Mouse (Mus musculus): ENCODE data around the gene Zpbp2.

Zpbp2 gene

DNA sequence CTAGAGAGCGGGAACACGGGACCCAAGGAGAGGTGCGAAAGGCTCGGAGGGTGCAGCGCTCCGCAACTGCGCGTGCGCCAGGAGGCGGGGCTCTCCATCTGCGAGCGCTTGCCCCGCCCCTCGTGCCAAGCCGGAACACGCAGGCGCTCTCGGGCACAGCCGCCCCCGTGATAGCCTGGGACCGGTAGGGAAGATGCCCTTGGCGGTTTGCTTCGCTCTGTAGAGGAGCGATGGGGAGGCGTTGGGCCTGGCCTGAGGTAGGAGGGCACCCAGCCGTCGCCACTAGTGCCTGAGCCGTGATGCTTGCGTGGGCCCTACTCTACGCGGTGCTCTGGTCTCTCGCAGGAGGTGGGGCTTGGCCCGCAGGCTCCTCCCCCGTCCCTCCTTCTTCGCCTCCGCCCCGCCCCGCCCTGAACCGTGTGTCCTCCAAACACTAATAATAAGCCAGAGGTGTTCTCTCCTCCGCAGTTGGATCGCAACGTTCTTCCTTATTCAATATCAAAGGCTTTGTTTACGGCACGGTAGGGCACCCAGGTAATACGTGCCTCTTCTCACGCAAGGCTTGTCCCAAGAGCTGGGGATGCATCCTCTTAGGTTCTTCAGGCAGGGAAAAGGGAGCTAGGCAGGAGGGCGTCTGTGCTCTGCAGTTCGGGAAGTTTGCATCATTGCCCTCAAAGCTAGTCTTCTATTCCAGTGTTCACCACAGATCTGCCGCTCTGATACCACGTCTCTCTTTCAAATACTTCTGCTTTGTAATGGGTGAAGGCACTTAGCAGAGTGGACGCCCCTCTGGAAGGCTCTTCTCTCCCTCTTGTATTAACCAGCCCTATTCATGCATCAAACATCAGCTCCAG, at the start of gene Zpbp2:
TSS of gene Zpbp2 (plus strand) at position 123 of the 854 bp plus-strand sequence.
- peak; percentile 92 for DNase-seq

DNA sequence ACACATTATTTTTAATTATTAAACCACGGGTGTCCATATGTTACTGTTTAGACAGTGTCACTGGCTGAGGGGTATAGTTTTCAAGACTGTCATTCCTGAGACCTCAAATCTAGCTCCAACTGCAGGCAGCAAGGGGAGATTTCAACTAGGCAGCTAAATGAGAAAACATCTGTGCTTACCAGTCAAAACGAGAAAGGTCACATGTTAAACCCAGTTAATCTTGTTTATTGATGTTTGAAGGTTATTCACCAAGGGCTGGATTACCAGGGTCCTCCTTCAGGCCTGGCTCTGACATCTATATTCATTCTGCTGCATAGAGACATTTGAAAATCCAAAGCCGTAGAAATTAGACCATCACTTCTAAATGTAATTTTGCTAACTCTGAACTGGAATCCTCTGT, 46.0 kb upstream of the Zpbp2 start:
- DNase-seq: no peak

DNA sequence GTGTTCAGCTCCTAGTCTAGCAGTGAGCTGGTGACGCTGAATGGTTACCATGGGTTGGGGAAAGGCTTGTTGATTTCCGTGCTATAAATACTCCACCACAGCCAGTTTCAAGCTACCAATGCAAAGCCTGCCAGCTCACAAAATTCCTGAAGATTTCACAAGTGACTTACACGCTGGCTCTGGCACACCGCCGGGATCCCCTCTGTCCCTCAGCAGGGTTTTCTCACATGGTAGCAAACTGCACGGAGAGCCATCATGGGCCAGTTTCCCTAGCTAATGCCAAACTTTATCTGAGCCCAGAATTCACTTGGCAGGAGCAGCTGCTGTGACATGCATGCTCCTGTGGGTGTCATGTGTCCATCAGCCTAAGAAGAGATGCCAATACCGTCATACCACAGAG, 41.5 kb upstream of the Zpbp2 start:
- no peak for DNase-seq

DNA sequence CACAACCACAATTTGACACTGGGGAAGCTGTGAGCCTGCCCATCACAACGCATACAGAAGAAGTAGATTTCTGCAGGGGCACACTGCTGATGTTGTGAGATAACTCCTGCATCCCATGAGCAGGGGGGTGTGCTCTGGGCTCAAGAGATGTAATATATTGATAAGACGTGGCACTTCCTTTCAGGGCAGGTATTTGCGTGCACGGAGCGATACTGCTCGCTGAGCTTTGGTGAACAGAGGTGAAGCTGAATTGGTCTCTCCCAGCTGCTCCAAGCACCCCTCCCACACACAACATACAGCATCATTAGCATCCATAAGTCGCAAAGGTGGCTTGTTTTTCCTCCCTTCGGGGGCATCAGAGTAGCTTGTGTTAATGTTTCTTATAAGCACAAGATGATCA, 40.8 kb upstream of the Zpbp2 start:
- no peak for DNase-seq

DNA sequence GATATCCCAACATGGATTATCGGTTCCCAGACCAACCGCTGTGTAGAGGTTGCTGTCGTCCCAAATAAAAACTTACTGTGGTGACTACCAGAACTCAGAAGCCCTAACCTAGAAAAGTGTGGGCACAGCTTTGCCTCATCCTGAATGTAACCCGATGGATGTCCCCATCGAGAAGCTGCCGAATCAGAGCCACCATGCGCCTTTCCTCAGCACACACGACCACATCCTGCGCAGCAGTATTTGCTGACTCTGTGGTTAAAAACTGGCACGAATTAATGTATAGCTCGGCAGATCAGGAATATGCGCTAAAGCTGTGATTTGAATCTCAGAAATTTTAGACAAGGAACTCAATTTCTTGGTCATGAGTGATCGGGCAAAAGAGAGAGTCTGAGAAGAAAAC, 38.0 kb upstream of the Zpbp2 start:
- DNase-seq: no peak

DNA sequence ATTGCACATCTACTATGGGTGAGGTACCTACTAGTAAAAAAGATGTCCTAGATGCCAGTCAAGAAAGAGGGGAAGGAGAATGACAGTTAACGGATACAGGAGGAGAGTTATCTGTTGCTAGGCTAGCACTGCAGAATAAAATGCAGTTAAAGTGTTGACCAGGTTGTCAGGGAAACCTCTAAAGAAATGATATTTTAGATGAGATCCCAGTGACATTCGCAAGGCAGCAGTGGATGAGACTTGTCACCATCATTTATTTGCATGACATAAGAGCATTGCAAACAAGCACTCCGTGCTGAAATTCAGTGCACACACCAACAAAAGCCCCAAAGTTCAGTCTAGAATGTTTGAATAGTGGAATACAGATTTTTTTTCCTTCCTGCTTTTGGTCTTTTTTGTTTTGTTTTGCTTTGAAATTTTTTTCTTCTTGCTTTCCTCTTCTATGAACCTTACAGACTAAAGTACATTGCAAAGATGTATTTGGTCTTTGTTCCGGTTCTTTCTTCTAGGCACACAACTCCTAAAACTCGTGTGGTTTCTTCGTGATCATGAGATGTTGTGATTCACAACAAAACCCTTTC, 37.5 kb upstream of the Zpbp2 start:
- no peak for DNase-seq

DNA sequence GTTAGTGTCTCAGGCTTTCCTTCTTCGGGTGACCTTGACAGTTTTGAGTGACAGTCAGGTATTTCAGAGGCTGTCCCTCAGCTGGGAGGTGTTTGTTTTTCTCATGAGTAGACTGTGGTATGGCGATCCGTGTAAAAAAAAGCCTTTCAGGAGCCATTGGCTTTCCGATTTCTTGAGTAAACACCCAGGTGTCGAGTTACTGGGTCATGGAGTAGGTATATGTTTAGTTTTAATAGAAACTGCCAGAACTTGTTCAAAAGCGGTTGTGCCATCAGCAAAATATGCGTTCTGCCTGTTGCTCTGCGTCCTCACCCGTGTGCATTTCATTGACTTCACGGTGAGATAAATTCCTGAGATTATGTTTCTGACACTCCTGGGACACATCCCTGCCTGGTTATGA, 30.4 kb upstream of the Zpbp2 start:
- no peak for DNase-seq

DNA sequence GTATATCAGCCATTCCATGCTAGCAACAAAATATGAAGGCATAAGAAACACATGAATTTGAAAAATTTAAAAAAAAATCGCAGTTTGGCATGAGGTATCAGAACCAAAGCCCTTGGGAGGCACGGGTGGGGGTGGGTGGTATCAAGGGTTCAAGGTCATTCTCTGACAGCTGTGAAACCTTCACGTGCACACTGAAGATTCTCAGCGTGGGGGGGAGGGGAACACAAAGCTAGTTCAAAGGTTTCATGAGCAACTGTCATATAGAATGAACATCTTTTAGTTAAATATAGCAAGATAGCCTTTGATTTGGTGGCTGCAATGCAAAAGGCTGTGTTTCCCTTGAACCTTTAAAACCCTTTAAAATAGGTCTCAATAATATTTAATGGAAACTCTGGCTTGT, 25.8 kb upstream of the Zpbp2 start:
- no peak for DNase-seq

DNA sequence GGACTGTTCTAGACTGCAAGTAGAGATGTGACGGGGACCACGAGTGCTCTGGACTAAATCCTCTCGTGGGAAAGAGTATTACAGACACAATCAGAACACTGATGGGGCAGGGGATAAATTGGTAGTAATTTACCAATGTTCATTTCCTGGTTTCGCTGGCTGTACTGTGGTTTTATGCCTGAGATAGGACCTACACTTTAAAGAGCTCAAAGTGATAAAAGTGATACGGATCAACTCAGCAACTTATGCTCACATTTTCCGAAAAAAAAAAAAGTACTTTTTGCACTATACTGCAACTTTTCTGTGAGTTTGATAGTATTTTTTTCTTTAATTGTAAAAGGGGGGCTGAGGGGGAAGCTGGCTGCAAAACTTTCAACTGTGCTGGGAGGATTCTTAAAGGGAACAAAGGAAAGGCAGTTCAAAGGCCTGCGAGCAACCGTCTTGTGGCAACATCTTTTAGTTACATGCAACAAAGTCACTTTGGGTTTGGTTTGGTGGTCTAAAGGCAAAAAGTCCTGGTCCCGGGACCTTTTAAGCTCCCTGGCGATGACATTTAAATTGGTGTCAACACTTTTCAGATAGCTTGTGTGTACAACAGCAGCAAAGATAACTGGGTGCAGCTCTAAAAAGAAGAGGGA, 24.0 kb upstream of the Zpbp2 start:
- DNase-seq: no peak

DNA sequence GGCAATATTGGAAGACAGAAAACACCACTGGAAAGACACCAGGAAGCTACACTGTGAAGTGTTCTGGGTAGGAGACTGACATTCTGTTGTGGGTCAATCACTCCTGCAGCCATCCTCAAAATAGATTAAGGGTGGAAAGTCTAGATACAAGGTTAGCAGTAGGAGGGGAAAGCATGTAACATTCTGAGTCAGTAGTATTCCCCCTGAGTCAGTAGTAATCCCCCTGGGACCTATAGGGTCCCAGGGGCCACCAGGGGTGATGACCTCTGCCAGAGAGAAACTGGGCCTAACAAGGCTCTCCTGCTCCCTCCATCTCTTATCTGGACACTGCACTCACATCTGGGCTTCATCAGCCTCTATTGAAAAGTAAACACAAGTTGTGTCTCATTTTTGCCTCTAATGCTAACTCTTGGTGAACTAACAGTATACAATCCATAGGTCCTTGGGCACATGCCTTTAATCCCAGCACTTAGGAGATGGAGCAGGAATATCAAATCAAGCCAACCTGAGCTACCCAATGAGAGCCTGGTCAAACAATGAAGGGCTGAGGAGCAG, 13.3 kb upstream of the Zpbp2 start:
- no peak for DNase-seq

DNA sequence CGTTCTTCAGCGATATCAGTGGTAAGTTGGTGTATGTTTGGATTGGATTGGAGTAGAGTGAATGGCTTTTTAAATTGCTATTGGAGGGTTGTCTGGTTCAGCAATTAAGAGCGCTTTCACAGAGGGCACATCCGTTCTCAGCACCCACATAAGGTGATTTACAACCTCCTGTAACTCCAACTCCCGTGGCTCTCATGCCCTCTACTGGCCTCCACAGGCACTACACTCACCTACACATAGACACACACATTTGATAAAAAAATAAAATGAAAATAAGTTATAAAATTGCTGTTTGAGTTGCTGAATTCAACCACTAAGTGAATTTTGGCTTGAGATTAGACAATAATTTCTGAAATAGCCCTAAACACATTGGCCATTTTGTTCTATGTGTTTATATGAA, 10.6 kb upstream of the Zpbp2 start:
- no peak for DNase-seq

DNA sequence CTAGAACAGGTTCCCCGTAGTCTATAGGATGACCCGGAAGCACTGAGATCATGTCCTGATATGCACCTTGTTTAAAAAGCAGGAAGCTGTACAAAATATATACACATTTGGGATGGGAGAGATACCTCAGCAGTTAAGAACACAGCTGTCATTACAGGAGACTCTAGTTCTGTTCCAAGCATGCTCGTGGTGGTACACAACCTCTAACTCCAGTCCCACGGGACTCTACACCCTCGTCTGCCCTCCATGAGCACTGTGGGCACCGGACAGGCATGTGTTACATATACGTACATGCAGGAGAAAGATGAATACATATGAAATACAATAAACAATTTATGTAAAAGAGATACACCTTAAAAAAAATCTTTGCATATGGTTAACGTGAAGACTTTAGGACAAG, 8.3 kb upstream of the Zpbp2 start:
- no peak for DNase-seq

DNA sequence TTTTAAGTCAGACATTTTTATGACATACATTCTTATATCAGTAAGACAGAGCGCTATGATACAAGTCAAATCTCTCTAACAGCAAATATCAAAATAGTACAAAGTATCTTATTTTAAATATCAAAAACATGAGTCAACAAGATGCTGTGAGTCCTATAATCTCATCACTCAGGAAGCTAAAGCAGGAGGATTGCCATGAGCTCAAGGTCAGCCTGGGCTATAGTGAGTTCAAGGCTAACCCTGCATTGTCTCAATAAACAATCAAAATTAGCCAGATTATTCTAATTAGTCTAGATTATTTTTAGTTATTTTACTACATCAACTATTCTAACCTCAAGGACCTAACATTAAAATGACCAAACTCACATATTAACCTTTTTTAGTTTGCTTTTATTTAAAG, 7.5 kb upstream of the Zpbp2 start:
- no peak for DNase-seq

DNA sequence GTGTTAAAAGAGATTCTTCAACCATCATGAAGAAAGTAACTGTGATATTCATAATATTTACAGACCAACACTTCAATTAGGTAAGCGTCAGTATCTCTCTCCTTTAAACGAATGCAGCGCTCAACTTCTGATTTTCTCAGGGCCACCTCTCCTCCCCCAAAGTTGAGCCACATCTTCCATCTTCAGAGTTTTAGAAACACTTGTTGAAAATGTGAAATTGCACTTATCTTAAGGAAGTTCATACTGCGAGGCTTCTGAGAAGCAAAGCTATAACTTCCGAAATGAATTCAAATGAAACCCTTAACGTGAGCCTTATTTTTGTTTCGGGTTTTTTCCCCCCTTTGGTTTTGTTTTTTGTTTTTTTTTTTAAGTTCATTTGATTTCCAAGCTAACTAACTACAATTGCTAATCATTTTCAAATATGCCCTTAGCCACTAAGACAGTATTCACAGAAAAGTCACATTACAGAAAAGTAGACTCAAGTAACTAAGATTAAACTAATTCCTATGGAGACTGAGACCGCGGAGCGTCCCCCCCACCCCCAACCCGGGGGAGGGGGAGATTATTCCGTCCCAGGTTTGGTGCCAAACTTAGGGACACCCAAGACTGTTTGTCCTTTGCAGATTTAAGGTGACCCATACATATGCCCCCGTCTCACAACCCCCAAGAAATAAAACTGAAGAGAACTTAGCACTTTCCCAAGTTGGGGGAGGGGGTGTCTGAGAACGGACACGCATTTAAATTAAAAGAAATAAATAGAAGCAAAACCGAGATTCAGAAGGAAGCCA, 5.8 kb upstream of the Zpbp2 start:
- no peak for DNase-seq

DNA sequence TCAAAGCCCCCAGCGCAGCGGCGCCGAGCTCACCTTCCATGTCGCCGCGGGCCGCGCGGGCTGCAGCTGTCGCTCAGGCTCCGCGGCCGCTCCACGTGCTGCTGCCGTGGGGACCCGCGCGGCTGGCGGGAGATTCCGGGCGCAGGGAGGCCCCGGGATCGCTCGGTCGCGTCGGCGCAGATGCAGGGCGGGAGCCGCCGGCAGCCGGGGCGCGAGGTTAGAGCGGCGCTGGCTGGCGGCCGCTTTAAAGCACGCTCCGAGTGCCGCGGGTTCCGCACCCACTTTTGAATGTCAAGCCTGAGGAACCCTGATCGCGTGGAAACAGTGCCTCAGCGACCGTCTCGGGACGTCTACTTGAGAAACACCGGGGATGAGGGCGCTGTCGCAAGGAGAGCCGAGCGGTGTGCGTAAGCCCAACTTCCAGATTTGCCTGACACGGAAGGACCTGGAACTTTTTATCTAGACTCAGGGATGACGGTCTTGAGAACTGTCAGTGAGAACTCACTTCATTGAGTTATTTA, 5.1 kb upstream of the Zpbp2 start, which contains the start of gene Ikzf3:
TSS of gene Ikzf3 (minus strand) at position 321 of the 521 bp plus-strand sequence.
- DNase-seq: peak; percentile 13

DNA sequence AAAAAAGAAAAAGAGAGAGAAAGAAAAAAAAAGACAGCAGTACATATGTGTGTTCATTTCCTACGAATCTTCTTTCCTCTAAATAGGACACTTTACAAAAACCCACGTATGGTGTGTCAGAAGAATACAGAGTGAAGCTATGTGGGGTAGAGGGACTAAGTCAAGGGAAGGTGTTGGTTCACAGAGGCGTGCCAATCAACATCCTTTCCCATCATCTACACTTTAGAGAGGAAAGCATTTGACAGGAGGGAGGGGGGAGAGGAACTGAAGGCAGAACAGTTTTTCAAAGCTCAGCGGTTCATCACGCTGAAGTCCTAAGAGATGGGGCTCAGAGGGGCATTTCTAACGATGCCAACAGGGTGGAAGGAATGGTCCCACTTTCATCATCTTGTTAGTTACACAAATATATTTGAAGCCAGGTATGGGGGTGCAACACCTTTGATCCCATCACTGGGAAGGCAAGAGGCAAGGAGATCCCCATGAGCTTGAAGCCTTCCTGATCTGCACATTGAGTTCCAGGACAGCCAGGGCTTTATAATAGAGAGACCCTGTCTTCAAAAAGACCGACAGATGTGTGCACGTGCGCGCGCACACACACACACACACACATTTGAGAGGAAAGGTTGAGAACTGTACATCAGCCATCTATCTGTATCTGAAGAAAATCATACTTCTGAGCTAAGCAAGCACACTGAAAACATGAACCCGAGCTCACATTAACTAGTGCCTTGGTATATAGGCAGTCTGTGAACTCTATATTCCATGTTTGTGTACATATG, 4.2 kb upstream of the Zpbp2 start:
- DNase-seq: no peak

DNA sequence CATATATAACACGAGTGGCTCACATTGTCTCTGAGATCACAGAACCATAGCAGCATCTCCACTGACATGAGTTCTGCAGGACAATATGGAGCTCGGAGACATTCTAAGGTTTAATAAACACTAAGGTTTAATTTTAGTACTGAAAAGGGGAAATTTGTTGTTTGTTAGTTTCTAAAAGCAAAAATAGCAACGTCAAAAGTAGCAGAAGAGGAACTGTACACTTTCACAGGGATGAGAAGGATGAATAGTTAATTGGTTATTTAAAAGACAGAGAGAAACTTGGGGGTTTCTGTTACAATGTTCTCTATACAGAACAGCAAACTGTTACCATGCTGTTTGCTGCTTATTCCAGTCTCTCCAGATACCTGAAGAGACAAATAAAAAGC, 3.6 kb upstream of the Zpbp2 start:
- no peak for DNase-seq

DNA sequence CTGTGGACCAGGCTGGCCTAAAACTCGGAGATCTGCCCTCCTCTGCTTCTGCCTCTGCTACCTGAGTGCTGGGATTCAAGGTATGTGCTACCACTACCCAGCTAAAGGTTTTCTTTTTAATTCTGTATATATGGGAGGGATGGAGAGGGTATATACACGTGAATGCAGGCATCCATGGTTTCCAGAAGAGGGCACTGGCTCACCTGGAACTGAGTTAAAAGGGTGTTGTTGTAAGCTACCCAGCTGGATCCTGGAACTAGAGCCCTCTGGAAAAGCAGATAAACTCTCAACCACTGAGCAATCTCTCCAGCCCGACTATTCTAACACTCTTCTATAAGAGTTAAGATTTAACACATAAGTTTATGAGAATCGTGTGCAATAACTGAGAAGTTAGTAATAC, 1.5 kb upstream of the Zpbp2 start:
- no peak for DNase-seq

DNA sequence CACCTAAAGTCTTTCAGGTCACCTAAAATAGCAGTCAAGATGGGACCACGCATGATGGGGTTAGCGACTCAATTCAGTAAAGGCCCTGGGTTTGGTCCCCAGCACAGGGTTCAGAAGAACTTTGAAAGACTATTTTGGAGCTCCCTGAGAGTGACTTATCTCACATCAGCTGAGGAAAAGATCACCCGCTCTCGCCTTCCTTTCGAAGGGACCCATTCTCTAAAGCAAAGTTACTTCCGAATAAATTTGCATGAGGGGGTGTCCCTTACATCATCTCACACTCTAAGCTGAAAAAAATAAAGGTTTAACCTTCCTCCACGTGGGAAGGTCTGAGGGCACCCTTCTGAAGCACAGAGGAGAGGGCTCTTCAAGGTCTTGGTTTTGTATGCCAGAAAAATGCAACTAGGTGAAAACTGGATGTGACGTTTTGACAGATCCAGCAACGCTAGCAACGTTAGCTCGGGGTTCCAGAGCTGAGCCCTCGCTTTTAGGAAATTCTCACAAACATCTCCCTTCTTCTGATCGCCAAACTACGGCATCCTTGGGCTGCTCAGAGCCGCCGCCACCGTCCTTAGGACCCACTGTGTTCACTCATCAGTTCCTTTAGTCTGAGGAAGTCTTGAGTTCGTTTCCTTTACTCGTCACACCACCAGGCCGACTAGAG, 454 bp upstream of the Zpbp2 start:
- DNase-seq: no peak

DNA sequence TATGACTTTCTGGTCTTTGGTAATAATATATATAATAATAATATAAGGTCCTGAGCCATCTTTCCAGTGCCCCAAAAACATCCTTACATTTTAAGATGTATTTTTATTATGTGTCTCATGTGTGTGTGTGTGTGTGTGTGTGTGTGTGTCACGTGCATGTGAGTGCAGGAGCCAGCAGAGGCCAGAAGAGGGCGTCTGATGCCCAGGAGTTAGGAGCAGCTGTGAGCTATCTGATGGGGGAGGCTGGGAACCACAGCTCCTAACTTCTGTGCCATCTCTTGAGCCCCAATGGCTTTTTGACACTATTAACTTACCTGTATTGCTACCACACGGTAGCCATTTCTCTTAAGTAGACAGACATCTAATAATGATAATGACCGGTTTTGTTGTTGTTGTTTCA, 3.1 kb downstream of the Zpbp2 start:
- no peak for DNase-seq

DNA sequence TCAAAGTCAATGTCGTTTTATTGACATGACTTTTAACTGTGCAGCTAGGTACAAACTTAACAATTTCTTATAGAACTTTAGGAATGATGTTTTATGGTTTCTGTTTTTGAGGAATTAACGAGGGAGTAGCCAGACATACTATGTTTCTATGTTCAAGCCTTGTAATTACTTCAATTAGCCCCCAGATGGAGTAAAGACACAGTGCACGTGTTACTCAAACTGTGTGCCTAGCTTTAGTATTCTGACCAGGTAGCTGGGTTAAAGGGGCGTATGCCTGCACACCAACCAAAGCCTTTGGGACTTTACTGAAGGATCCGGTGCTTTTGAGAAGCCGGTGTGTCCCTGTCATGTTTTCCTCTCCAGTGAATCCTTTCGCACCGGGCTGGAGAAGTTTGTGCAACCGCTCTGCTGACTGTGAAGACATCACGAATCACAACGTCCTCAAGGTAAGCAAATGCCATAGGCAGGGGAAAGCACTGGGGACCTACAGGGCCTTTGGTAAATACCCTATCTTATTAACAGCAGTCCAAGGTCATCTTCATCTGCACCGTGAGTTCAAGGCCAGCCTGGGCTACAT, 4.3 kb downstream of the Zpbp2 start:
- no peak for DNase-seq

Measured in cerebellum, adult 8-10 months (tissue).